Mouse (Mus musculus): ENCODE data around the gene Fam20a. TPM values are rescaled to one million over a fixed set of nuclear protein-coding genes. Genes with fewer than 3 reads are reported as not detected.

Gene Fam20a
- total and polyA plus RNA-seq, 3 experiments: not detected

DNA sequence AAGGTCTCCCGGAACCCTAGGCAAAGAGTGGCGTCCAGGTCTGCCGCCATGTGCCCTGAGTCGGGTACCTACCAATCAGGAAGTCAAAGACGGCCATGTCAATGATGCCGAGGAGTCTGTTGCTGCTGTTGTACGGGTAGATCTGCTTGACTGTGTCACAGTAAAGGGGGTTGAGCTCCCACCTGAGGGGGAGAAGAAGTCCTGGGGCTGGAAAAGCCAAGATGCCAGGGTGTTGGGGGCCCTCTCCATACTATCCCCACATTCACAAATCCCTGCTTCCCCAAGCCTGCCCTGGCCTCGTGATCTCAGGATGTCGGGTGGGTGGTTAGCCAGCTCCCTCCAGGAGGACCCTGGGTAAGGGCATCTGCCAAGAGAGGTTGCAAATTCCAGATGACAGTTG lies 46.3 kb downstream of the Fam20a start:
- no peak for DNase-seq (ENCODE audit: low read depth, low spot score)
- TF ChIP-seq HCFC1 (IDR thresholded peaks at IDR 0.05; ENCODE audit: low read depth, low read length): no peak
- TF ChIP-seq USF1 (IDR thresholded peaks at IDR 0.05; ENCODE audit: low read depth, low read length): no peak
- no peak for TF ChIP-seq E2F4 (IDR thresholded peaks at IDR 0.05; ENCODE audit: borderline replicate concordance, low read depth, low read length)
- no peak for TF ChIP-seq MYC (IDR thresholded peaks at IDR 0.05; ENCODE audit: low read depth, low read length)
- TF ChIP-seq POLR2AphosphoS5 (IDR thresholded peaks at IDR 0.05; ENCODE audit: borderline replicate concordance, low read depth, low read length): no peak
- TF ChIP-seq SMC3 (IDR thresholded peaks at IDR 0.05; ENCODE audit: low read depth, low read length): no peak
- no peak for TF ChIP-seq GABPA (IDR thresholded peaks at IDR 0.05; ENCODE audit: low read depth, low read length)
- no peak for TF ChIP-seq KAT2A (conservative IDR thresholded peaks at IDR 0.05; ENCODE audit: low read depth, low read length)
- no peak overlapping the region for H3K27ac ChIP-seq (ENCODE audit: control insufficient read depth, low read depth, low read length)
- peaks cover 0 to 1% of the 10 kb centered on the region in 2 experiments; a peak in 1 of 4 replicates for H3K36me3 ChIP-seq (ENCODE audit: control insufficient read depth in 1 of 2, insufficient read depth in 2 of 2, low read length in 2 of 2)
- H3K79me2 ChIP-seq (ENCODE audit: control insufficient read depth, insufficient read depth, low read length, poor library complexity): no peaks in the 10 kb centered on the region
- H3K4me1 ChIP-seq (ENCODE audit: control insufficient read depth in 1 of 2, insufficient read depth in 2 of 2, low read length in 2 of 2): no peaks in the 10 kb centered on the region
- no peaks in the 10 kb centered on the region for H3K27me3 ChIP-seq (ENCODE audit: control insufficient read depth in 1 of 2, insufficient read depth in 2 of 2, low read length in 2 of 2)
- H3K4me3 ChIP-seq (ENCODE audit: control insufficient read depth in 1 of 2, insufficient read depth in 1 of 2, low read depth in 2 of 2, low read length in 2 of 2): no peak overlapping the region
- H3K9me3 ChIP-seq (replicated peaks; ENCODE audit: insufficient read depth, low read length): no peaks in the 10 kb centered on the region
- H3K9ac ChIP-seq (ENCODE audit: control insufficient read depth, low read depth, low read length, poor library complexity, severe bottlenecking): no peak overlapping the region

DNA sequence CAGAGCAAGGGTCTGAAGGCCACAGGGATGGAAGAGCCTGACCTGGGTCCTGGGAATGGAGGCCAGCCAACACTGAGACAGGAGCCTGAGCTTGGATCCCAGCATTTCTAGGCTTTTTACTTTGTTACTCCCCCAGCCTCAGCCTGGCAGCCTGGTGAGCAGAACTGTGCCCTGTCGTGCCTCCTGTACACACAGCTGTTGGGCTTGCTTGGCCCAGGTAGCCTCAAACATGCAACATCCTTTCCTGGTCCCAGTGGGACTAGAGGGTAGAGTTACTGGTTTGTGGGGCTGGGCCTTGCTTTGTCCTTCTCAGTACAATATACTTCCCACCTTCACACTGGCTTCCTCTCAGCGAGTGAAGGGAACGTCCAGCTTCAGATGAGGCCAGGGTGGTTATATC lies 46.9 kb downstream of the Fam20a start:
- no peaks in the 10 kb centered on the region for H3K4me1 ChIP-seq (ENCODE audit: control insufficient read depth in 1 of 2, insufficient read depth in 2 of 2, low read length in 2 of 2)
- no peaks in the 10 kb centered on the region for H3K27me3 ChIP-seq (ENCODE audit: control insufficient read depth in 1 of 2, insufficient read depth in 2 of 2, low read length in 2 of 2)
- no peak overlapping the region for H3K9ac ChIP-seq (ENCODE audit: control insufficient read depth, low read depth, low read length, poor library complexity, severe bottlenecking)
- H3K27ac ChIP-seq (ENCODE audit: control insufficient read depth, low read depth, low read length): no peak overlapping the region
- no peaks in the 10 kb centered on the region for H3K9me3 ChIP-seq (replicated peaks; ENCODE audit: insufficient read depth, low read length)
- TF ChIP-seq ZMIZ1 (IDR thresholded peaks at IDR 0.05; ENCODE audit: low read depth, low read length): no peak
- DNase-seq (ENCODE audit: low read depth, low spot score): no peak
- no peak overlapping the region for H3K4me3 ChIP-seq (ENCODE audit: control insufficient read depth in 1 of 2, insufficient read depth in 1 of 2, low read depth in 2 of 2, low read length in 2 of 2)
- no peaks in the 10 kb centered on the region for H3K79me2 ChIP-seq (ENCODE audit: control insufficient read depth, insufficient read depth, low read length, poor library complexity)
- H3K36me3 ChIP-seq (ENCODE audit: control insufficient read depth in 1 of 2, insufficient read depth in 2 of 2, low read length in 2 of 2): no peaks in the 10 kb centered on the region; a peak in 2 of 4 replicates

DNA sequence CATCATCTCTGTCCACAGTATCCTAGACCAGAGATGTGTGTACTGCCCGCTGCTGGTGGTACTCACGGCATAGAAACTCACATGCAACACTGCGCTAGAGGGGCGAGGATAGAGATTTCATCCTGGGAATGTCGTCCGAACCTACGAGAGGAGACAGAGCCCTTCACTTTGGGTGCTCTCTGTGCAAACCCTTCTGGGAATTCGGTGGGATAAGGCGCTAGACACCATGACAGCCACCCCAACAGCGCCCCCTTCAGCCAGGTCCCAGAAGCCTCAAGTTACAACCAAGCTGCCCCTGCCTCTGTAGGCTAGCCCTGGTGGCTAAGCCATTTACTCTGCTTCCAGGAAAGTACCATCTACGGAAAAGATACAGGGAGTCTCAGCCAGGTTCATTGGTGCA lies 47.5 kb downstream of the Fam20a start:
- TF ChIP-seq E2F4 (IDR thresholded peaks at IDR 0.05; ENCODE audit: borderline replicate concordance, low read depth, low read length): no peak
- TF ChIP-seq SMC3 (IDR thresholded peaks at IDR 0.05; ENCODE audit: low read depth, low read length): no peak
- no peak for TF ChIP-seq NELFE (IDR thresholded peaks at IDR 0.05; ENCODE audit: low read depth, low read length)
- TF ChIP-seq HCFC1 (IDR thresholded peaks at IDR 0.05; ENCODE audit: low read depth, low read length): no peak
- TF ChIP-seq EP300 (IDR thresholded peaks at IDR 0.05; ENCODE audit: low read depth in 1 of 2, low read length in 2 of 2): no peak
- no peak for TF ChIP-seq MEF2A (IDR thresholded peaks at IDR 0.05; ENCODE audit: extremely low read depth, insufficient replicate concordance, low read depth, low read length, poor library complexity, severe bottlenecking)
- no peak for TF ChIP-seq CHD2 (IDR thresholded peaks at IDR 0.05; ENCODE audit: low read length)
- no peak for TF ChIP-seq CHD1 (IDR thresholded peaks at IDR 0.05; ENCODE audit: low read depth, low read length)
- TF ChIP-seq CTCF (IDR thresholded peaks at IDR 0.05 in 2 of 3, conservative IDR thresholded peaks at IDR 0.05 in 1 of 3; ENCODE audit: control insufficient read depth in 1 of 3, insufficient read depth in 1 of 3, low read depth in 2 of 3, low read length in 3 of 3, poor library complexity in 1 of 3, severe bottlenecking in 1 of 3): peak in 2 of 3 experiments; percentile 36 to 64; a peak in 5 of 6 replicates
- no peak for TF ChIP-seq POLR2A (IDR thresholded peaks at IDR 0.05; ENCODE audit: control insufficient read depth in 1 of 2, insufficient read depth in 1 of 2, low read depth in 1 of 2, low read length in 2 of 2, poor library complexity in 1 of 2)
- TF ChIP-seq POLR2AphosphoS2 (IDR thresholded peaks at IDR 0.05; ENCODE audit: low read length): no peak
- TF ChIP-seq ZKSCAN1 (IDR thresholded peaks at IDR 0.05; ENCODE audit: low read depth, low read length): no peak
- TF ChIP-seq MAZ (IDR thresholded peaks at IDR 0.05; ENCODE audit: low read depth, low read length): no peak
- TF ChIP-seq TAL1 (IDR thresholded peaks at IDR 0.05; ENCODE audit: low read length): no peak
- TF ChIP-seq ZC3H11A (IDR thresholded peaks at IDR 0.05; ENCODE audit: low read depth, low read length): no peak
- TF ChIP-seq ZNF384 (IDR thresholded peaks at IDR 0.05; ENCODE audit: low read depth, low read length): 0 out of 2 replicates have a peak, but pooled peaks have one; percentile 3
- Histone ChIP-seq H3K4me3 (ENCODE audit: control insufficient read depth in 1 of 2, insufficient read depth in 1 of 2, low read depth in 2 of 2, low read length in 2 of 2) (no peak overlapping the region), H3K4me1 (ENCODE audit: control insufficient read depth in 1 of 2, insufficient read depth in 2 of 2, low read length in 2 of 2) (peaks cover 0 to under 1% of the 10 kb centered on the region in 2 experiments; a peak in 2 of 4 replicates), H3K36me3 (ENCODE audit: control insufficient read depth in 1 of 2, insufficient read depth in 2 of 2, low read length in 2 of 2) (peaks cover 2 to 4% of the 10 kb centered on the region in 2 experiments; a peak in 3 of 4 replicates), H3K9ac (ENCODE audit: control insufficient read depth, low read depth, low read length, poor library complexity, severe bottlenecking) (no peak overlapping the region), H3K9me3 (replicated peaks; ENCODE audit: insufficient read depth, low read length) (no peaks in the 10 kb centered on the region), H3K79me2 (ENCODE audit: control insufficient read depth, insufficient read depth, low read length, poor library complexity) (no peaks in the 10 kb centered on the region), H3K27me3 (ENCODE audit: control insufficient read depth in 1 of 2, insufficient read depth in 2 of 2, low read length in 2 of 2) (no peaks in the 10 kb centered on the region), H3K27ac (ENCODE audit: control insufficient read depth, low read depth, low read length) (no peak overlapping the region)
- no peak for DNase-seq (ENCODE audit: low read depth, low spot score)
